Mouse (Mus musculus): ENCODE measurements around the gene Rprd1b. TPM values are rescaled to one million over a fixed set of nuclear protein-coding genes. Genes with fewer than 3 reads are reported as not detected.
"Not testable (repeated sequence)": the region's sequence is repeated elsewhere in the genome, so short reads cannot be mapped to it uniquely, and the experiment has no call there.

The Rprd1b gene
- polyA plus RNA-seq, 1 experiment, result not detected

- Histone ChIP-seq H3K4me3 (ENCODE audit: insufficient read depth, low read depth, low read length) (no peak overlapping the region), H3K27ac (ENCODE audit: insufficient read depth, low read depth, low read length) (no peak overlapping the region), H3K4me1 (ENCODE audit: control insufficient read depth, insufficient read depth, low read length) (no peaks in the 10 kb centered on the region)
- no peak for TF ChIP-seq POLR2A (IDR thresholded peaks at IDR 0.05; ENCODE audit: insufficient read depth, low read depth, low read length)
- TF ChIP-seq CTCF (IDR thresholded peaks at IDR 0.05; ENCODE audit: insufficient read depth, low read depth, low read length), result no peak
- whole genome bisulfite sequencing, result 89% methylated on average over 3 of the region's 3 CpGs
Observed at GRCm38 (mm10) chr2:158054596-158054995, 26.3 kb downstream of the Rprd1b start.

GRCm38 (mm10) chr2:158055383-158055782, 27.1 kb downstream of the Rprd1b start:
- H3K4me1 ChIP-seq (ENCODE audit: control insufficient read depth, insufficient read depth, low read length); H3K4me3 ChIP-seq (ENCODE audit: insufficient read depth, low read depth, low read length); H3K27ac ChIP-seq (ENCODE audit: insufficient read depth, low read depth, low read length): not testable (repeated sequence)
- 94% methylated on average over 8 of the region's 8 CpGs for WGBS

- no peak overlapping the region for H3K27ac ChIP-seq (ENCODE audit: insufficient read depth, low read depth, low read length)
- 49% methylated on average over 3 of the region's 3 CpGs for WGBS
- no peaks in the 10 kb centered on the region for H3K4me1 ChIP-seq (ENCODE audit: control insufficient read depth, insufficient read depth, low read length)
- no peak for TF ChIP-seq CTCF (IDR thresholded peaks at IDR 0.05; ENCODE audit: insufficient read depth, low read depth, low read length)
- TF ChIP-seq POLR2A (IDR thresholded peaks at IDR 0.05; ENCODE audit: insufficient read depth, low read depth, low read length), result no peak
- no peak overlapping the region for H3K4me3 ChIP-seq (ENCODE audit: insufficient read depth, low read depth, low read length)
Observed at GRCm38 (mm10) chr2:158057030-158057429, 28.7 kb downstream of the Rprd1b start.

GRCm38 (mm10) chr2:158058534-158058933, 30.2 kb downstream of the Rprd1b start:
- Histone ChIP-seq H3K4me3 (ENCODE audit: insufficient read depth, low read depth, low read length) (no peak overlapping the region), H3K27ac (ENCODE audit: insufficient read depth, low read depth, low read length) (no peak overlapping the region), H3K4me1 (ENCODE audit: control insufficient read depth, insufficient read depth, low read length) (no peaks in the 10 kb centered on the region)
- TF ChIP-seq CTCF (IDR thresholded peaks at IDR 0.05; ENCODE audit: insufficient read depth, low read depth, low read length) (no peak), POLR2A (IDR thresholded peaks at IDR 0.05; ENCODE audit: insufficient read depth, low read depth, low read length) (no peak)
- 53% methylated on average over 10 of the region's 10 CpGs for WGBS

GRCm38 (mm10) chr2:158059666-158060105, 31.4 kb downstream of the Rprd1b start:
- H3K4me3 ChIP-seq (ENCODE audit: insufficient read depth, low read depth, low read length), result no peak overlapping the region
- TF ChIP-seq CTCF (IDR thresholded peaks at IDR 0.05; ENCODE audit: insufficient read depth, low read depth, low read length) (no peak), POLR2A (IDR thresholded peaks at IDR 0.05; ENCODE audit: insufficient read depth, low read depth, low read length) (no peak)
- no peak overlapping the region for H3K27ac ChIP-seq (ENCODE audit: insufficient read depth, low read depth, low read length)
- WGBS, result 59% methylated on average over 8 of the region's 8 CpGs
- no peaks in the 10 kb centered on the region for H3K4me1 ChIP-seq (ENCODE audit: control insufficient read depth, insufficient read depth, low read length)

- Histone ChIP-seq H3K4me1 (ENCODE audit: control insufficient read depth, insufficient read depth, low read length) (peaks cover 8% of the 10 kb centered on the region; the same call in 1 of the 2 replicates), H3K27ac (ENCODE audit: insufficient read depth, low read depth, low read length) (no peak overlapping the region), H3K4me3 (ENCODE audit: insufficient read depth, low read depth, low read length) (no peak overlapping the region)
- no peak for TF ChIP-seq POLR2A (IDR thresholded peaks at IDR 0.05; ENCODE audit: insufficient read depth, low read depth, low read length)
- no peak for TF ChIP-seq CTCF (IDR thresholded peaks at IDR 0.05; ENCODE audit: insufficient read depth, low read depth, low read length)
- WGBS, result 95% methylated on average over 3 of the region's 3 CpGs
Observed at GRCm38 (mm10) chr2:158063036-158063435, 34.7 kb downstream of the Rprd1b start.

- 48% methylated on average over 3 of the region's 3 CpGs for WGBS
- TF ChIP-seq CTCF (IDR thresholded peaks at IDR 0.05; ENCODE audit: insufficient read depth, low read depth, low read length) (no peak), POLR2A (IDR thresholded peaks at IDR 0.05; ENCODE audit: insufficient read depth, low read depth, low read length) (no peak)
- Histone ChIP-seq H3K4me3 (ENCODE audit: insufficient read depth, low read depth, low read length) (no peak overlapping the region), H3K4me1 (ENCODE audit: control insufficient read depth, insufficient read depth, low read length) (peaks cover 8% of the 10 kb centered on the region; the same call in 1 of the 2 replicates), H3K27ac (ENCODE audit: insufficient read depth, low read depth, low read length) (no peak overlapping the region)
Observed at GRCm38 (mm10) chr2:158064571-158065048, 36.3 kb downstream of the Rprd1b start.

- TF ChIP-seq POLR2A (IDR thresholded peaks at IDR 0.05; ENCODE audit: insufficient read depth, low read depth, low read length), result no peak
- no peak for TF ChIP-seq CTCF (IDR thresholded peaks at IDR 0.05; ENCODE audit: insufficient read depth, low read depth, low read length)
- 82% methylated on average over 5 of the region's 5 CpGs for WGBS
- Histone ChIP-seq H3K4me1 (ENCODE audit: control insufficient read depth, insufficient read depth, low read length) (peaks cover 8% of the 10 kb centered on the region; the same call in 1 of the 2 replicates), H3K27ac (ENCODE audit: insufficient read depth, low read depth, low read length) (no peak overlapping the region), H3K4me3 (ENCODE audit: insufficient read depth, low read depth, low read length) (no peak overlapping the region)
Observed at GRCm38 (mm10) chr2:158065064-158065463, 36.8 kb downstream of the Rprd1b start.

- Histone ChIP-seq H3K4me3 (ENCODE audit: insufficient read depth, low read depth, low read length) (no peak overlapping the region), H3K4me1 (ENCODE audit: control insufficient read depth, insufficient read depth, low read length) (peaks cover 8% of the 10 kb centered on the region; the same call in 1 of the 2 replicates), H3K27ac (ENCODE audit: insufficient read depth, low read depth, low read length) (no peak overlapping the region)
- no peak for TF ChIP-seq CTCF (IDR thresholded peaks at IDR 0.05; ENCODE audit: insufficient read depth, low read depth, low read length)
Observed at GRCm38 (mm10) chr2:158066456-158066855, 38.2 kb downstream of the Rprd1b start.

GRCm38 (mm10) chr2:158067260-158067824, 39.0 kb downstream of the Rprd1b start:
- WGBS, result 97% methylated on average over 5 of the region's 5 CpGs
- TF ChIP-seq CTCF (IDR thresholded peaks at IDR 0.05; ENCODE audit: insufficient read depth, low read depth, low read length), result no peak
- no peak for TF ChIP-seq POLR2A (IDR thresholded peaks at IDR 0.05; ENCODE audit: insufficient read depth, low read depth, low read length)

More at GRCm38 (mm10) chr2:158067260-158067824, 39.0 kb downstream of the Rprd1b start:
- H3K4me3 ChIP-seq (ENCODE audit: insufficient read depth, low read depth, low read length), result no peak overlapping the region
- no peak overlapping the region for H3K27ac ChIP-seq (ENCODE audit: insufficient read depth, low read depth, low read length)
- peaks cover 8% of the 10 kb centered on the region; the same call in 1 of the 2 replicates for H3K4me1 ChIP-seq (ENCODE audit: control insufficient read depth, insufficient read depth, low read length)
